Mouse (Mus musculus) kidney, adult 2 months (tissue): ENCODE measurements around the gene Pygl.

Experiments used
- CTCF ChIP-seq: fragments of 200-500 bp; conservative IDR thresholded peaks from 2 replicates; pipeline ENCODE4 v1.5.1; 2011; ENCODE audit warnings: low read depth, mild to moderate bottlenecking, control low read depth, low read length, moderate library complexity, mixed read lengths; ENCODE audit not compliant: insufficient read depth, insufficient read length
- POLR2A ChIP-seq: fragments of 200-500 bp; IDR thresholded peaks from one replicate; pipeline ENCODE4 v1.6.1; 2011; ENCODE audit warnings: low read depth, low read length, control low read depth

DNA sequence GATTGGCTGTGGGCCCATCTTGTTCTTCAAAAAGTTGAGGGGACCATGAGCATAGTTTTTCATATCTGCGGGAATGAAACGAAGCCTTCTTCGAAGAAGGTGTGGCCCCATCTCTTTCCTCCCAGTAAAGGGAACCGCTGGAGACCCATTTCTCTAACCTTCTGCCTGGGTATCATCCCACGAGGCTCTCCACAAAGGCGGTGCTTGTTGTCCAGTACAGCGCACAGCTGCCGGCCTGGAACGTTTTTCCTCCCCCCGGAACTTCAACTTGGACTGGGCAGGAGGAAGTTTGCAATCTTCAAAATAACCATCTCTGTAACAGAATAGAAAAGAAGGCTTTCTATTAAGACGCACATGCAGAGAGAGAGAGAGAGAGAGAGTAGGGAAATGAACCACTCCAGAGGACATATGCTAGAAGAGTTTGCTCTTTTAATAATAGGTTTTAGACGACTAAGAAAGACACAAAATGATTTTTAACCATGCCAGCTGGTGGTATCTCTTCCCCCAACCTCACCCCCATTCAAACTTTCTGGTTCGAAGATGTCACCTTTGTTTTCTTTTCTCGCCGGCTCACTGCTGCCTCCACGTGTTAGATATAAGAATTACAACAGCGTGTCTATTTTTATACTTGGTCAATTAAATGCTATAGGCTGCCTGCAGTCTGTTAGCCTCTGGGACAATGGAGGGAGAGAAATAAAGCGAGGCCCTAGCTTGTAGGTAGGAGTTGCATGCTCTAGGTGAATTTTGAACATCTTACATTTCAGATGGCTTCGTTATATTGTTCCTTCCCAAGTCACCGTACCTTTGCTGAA lies 86.4 kb downstream of the Pygl start:
- no peak for TF ChIP-seq POLR2A
- TF ChIP-seq CTCF, result peak; percentile 49
